Mouse (Mus musculus) embryo, embryonic 11 days (tissue): ENCODE data around the gene Zfp112.
"Not testable (repeated sequence)": the region's sequence is repeated elsewhere in the genome, so short reads cannot be mapped to it uniquely, and the experiment has no call there.

ENCODE experiments used
- DNase-seq: peaks from one replicate; pipeline ENCODE4 v3.0.0-alpha.2; 2015

Zfp112 gene

GRCm38 (mm10) chr7:24112156-24112856, at the start of gene Zfp112:
TSS of gene Zfp112 (plus strand) at chr7:24112314.
- peak; percentile 92 for DNase-seq

- DNase-seq, result not testable (repeated sequence)
Observed at GRCm38 (mm10) chr7:24074424-24074823, 37.7 kb upstream of the Zfp112 start.

- peak; percentile 98 for DNase-seq
Observed at GRCm38 (mm10) chr7:24081634-24082431, 30.3 kb upstream of the Zfp112 start, which contains the start of gene Zfp180. TSS of gene Zfp180 (plus strand) at chr7:24081924.

- DNase-seq, result no peak
Observed at GRCm38 (mm10) chr7:24082457-24083235, 29.5 kb upstream of the Zfp112 start.

GRCm38 (mm10) chr7:24086871-24087270, 25.2 kb upstream of the Zfp112 start:
- DNase-seq, result no peak

GRCm38 (mm10) chr7:24087485-24088125, 24.5 kb upstream of the Zfp112 start:
- DNase-seq, result no peak

GRCm38 (mm10) chr7:24104403-24104802, 7.7 kb upstream of the Zfp112 start:
- no peak for DNase-seq

- no peak for DNase-seq
Observed at GRCm38 (mm10) chr7:24105144-24105703, 6.9 kb upstream of the Zfp112 start.

GRCm38 (mm10) chr7:24110839-24111238, 1.3 kb upstream of the Zfp112 start:
- DNase-seq, result no peak

GRCm38 (mm10) chr7:24111772-24112155, 350 bp upstream of the Zfp112 start:
- no peak for DNase-seq

GRCm38 (mm10) chr7:24113001-24113400, 887 bp downstream of the Zfp112 start:
- peak; percentile 45 for DNase-seq

- DNase-seq, result no peak
Observed at GRCm38 (mm10) chr7:24116655-24117054, 4.5 kb downstream of the Zfp112 start.

- no peak for DNase-seq
Observed at GRCm38 (mm10) chr7:24133425-24133995, 21.4 kb downstream of the Zfp112 start.

GRCm38 (mm10) chr7:24133996-24134828, 22.1 kb downstream of the Zfp112 start, which contains the start of gene Zfp235:
TSS of gene Zfp235 (plus strand) at chr7:24134169.
- DNase-seq, result peak; percentile 93

GRCm38 (mm10) chr7:24142566-24142965, 30.5 kb downstream of the Zfp112 start:
- no peak for DNase-seq

GRCm38 (mm10) chr7:24153272-24153671, 41.2 kb downstream of the Zfp112 start:
- DNase-seq, result peak; percentile 35

GRCm38 (mm10) chr7:24172191-24172590, 60.1 kb downstream of the Zfp112 start:
- no peak for DNase-seq

GRCm38 (mm10) chr7:24174618-24175336, 62.7 kb downstream of the Zfp112 start, which contains the start of gene Zfp114:
TSS of gene Zfp114 (plus strand) at chr7:24175060.
- peak; percentile 91 for DNase-seq

- no peak for DNase-seq
Observed at GRCm38 (mm10) chr7:24175337-24175711, 63.2 kb downstream of the Zfp112 start.
